Mouse (Mus musculus) frontal cortex, postnatal 25 days (tissue): Measurements from ENCODE around the gene Ovca2.

Experiments used
- DNase-seq, 2 experiments: peaks; one replicate each; pipeline ENCODE4 v3.0.0; 2022; ENCODE audit warnings: low spot score in 2 of 2

Ovca2 gene

GRCm38 (mm10) chr11:75152603-75153557 is 25.8 kb downstream of the Ovca2 start:
- no peak for DNase-seq

- no peak for DNase-seq
Observed at GRCm38 (mm10) chr11:75150346-75150745, 28.3 kb downstream of the Ovca2 start.

- DNase-seq = no peak
Observed at GRCm38 (mm10) chr11:75148332-75149035, 30.2 kb downstream of the Ovca2 start.

- DNase-seq = no peak
Observed at GRCm38 (mm10) chr11:75147846-75148168, 30.8 kb downstream of the Ovca2 start.

- DNase-seq = no peak
Observed at GRCm38 (mm10) chr11:75147106-75147845, 31.4 kb downstream of the Ovca2 start.

GRCm38 (mm10) chr11:75145841-75146240 is 32.8 kb downstream of the Ovca2 start:
- no peak for DNase-seq

- DNase-seq = no peak
Observed at GRCm38 (mm10) chr11:75142749-75143148, 35.9 kb downstream of the Ovca2 start.

- no peak for DNase-seq
Observed at GRCm38 (mm10) chr11:75141913-75142312, 36.7 kb downstream of the Ovca2 start.

- no peak for DNase-seq
Observed at GRCm38 (mm10) chr11:75141038-75141437, 37.6 kb downstream of the Ovca2 start.

- no peak for DNase-seq
Observed at GRCm38 (mm10) chr11:75140431-75140830, 38.2 kb downstream of the Ovca2 start.

- DNase-seq = no peak
Observed at GRCm38 (mm10) chr11:75139122-75139963, 39.3 kb downstream of the Ovca2 start.

- DNase-seq = no peak
Observed at GRCm38 (mm10) chr11:75136666-75137398, 41.8 kb downstream of the Ovca2 start.

GRCm38 (mm10) chr11:75135358-75135757 is 43.3 kb downstream of the Ovca2 start:
- no peak for DNase-seq

- no peak for DNase-seq
Observed at GRCm38 (mm10) chr11:75134485-75135068, 44.1 kb downstream of the Ovca2 start.

GRCm38 (mm10) chr11:75133951-75134350 is 44.7 kb downstream of the Ovca2 start:
- DNase-seq = no peak

GRCm38 (mm10) chr11:75133391-75133790 is 45.2 kb downstream of the Ovca2 start:
- no peak for DNase-seq

- DNase-seq = no peak
Observed at GRCm38 (mm10) chr11:75132278-75132677, 46.4 kb downstream of the Ovca2 start.

- DNase-seq = no peak
Observed at GRCm38 (mm10) chr11:75131300-75131699, 47.3 kb downstream of the Ovca2 start.

GRCm38 (mm10) chr11:75129481-75129880 is 49.2 kb downstream of the Ovca2 start:
- no peak for DNase-seq

- DNase-seq = no peak
Observed at GRCm38 (mm10) chr11:75126384-75126783, 52.3 kb downstream of the Ovca2 start.
